In genomic region chrX:145399236-145399635, GRCm38 (mm10) we compare ENCODE assay signal across 11 mouse cellular contexts. TPM values are rescaled to one million over a fixed set of nuclear protein-coding genes. Genes with fewer than 3 reads are reported as not detected.
DNase-seq lines count a peak whose midpoint lies in the region; TF ChIP-seq lines count a peak whose summit lies in the region.
"Had no signal": no experiment of that assay in that cellular context is flagged by ENCODE, and none has a peak within 500 bp of the region (broad histone marks: within the 10 kb centered on the region; RNA-seq: fewer than 3 reads in every experiment).

No protein-coding gene starts in this region.

- no peak overlapping the region for H3K27ac ChIP-seq in layer of hippocampus, adult 2 months
- H3K27ac ChIP-seq: heart, embryonic 15.5 days had no signal

- peak; percentile 74 for TF ChIP-seq CTCF in layer of hippocampus, adult 2 months (conservative IDR thresholded peaks at IDR 0.05)

- H3K4me3 ChIP-seq in layer of hippocampus, adult 2 months = no peak overlapping the region
- H3K4me3 ChIP-seq: heart, embryonic 15.5 days; megakaryocyte, embryonic 14.5 days had no signal

- DNase-seq in embryo, embryonic 10.5 days (ENCODE audit: low spot score) = peak; percentile 68
- DNase-seq in embryo, embryonic 10 days (ENCODE audit: low spot score) = no peak
- peak; percentile 3 to 53 for DNase-seq in layer of hippocampus, adult 2 months (ENCODE audit: low spot score in 2 of 2)
- no peak for DNase-seq in layer of hippocampus, adult 8-10 months (ENCODE audit: low spot score in 2 of 2)
- DNase-seq in thymus, postnatal 14 days = peak; percentile 5
- no peak for DNase-seq in thymus, postnatal 25 days
- DNase-seq in telencephalon, adult 2 months (ENCODE audit: low read depth, low spot score) = peak; percentile 2
- no peak for DNase-seq in spleen, postnatal 14 days (ENCODE audit: low spot score in 2 of 2)
- DNase-seq: right cerebral cortex, postnatal 4 days had no signal

RNA-seq across cellular contexts. Expression of gene Lhfpl1, which starts 50.3 kb away (rescaled TPM):
- 1 to 10 TPM; 2.4 to 5.7 TPM for total RNA-seq in layer of hippocampus, adult 2 months (2021)
- total RNA-seq in layer of hippocampus, adult 8-10 months (2022) = 1 to 10 TPM; 1.5 to 5.1 (median 3.8) TPM

Comparison
In these comparisons a context has a peak if more than half of its experiments do, and no peak if none do; other contexts are left out.
1. DNase-seq: peak in embryo, embryonic 10.5 days (single experiment), layer of hippocampus, adult 2 months (2 of 2), thymus, postnatal 14 days (single experiment) and telencephalon, adult 2 months (single experiment); none in embryo, embryonic 10 days (single experiment), layer of hippocampus, adult 8-10 months (0 of 2), thymus, postnatal 25 days (single experiment) and spleen, postnatal 14 days (0 of 2).